Mouse (Mus musculus): ENCODE data around the gene Iqgap1.

- no peak for TF ChIP-seq CTCF (IDR thresholded peaks at IDR 0.05; ENCODE audit: borderline replicate concordance, insufficient read depth, low read length)
- TF ChIP-seq POLR2A (IDR thresholded peaks at IDR 0.05; ENCODE audit: low read depth, low read length), result no peak
These were observed 92.8 kb downstream of the Iqgap1 start for GRCm38 (mm10) chr7:80732986-80733385.
